Mouse (Mus musculus) olfactory bulb, adult 2 months (tissue): ENCODE measurements around the gene Spib.

Experiments used
- CTCF ChIP-seq: fragments of 200-500 bp; IDR thresholded peaks from 2 replicates; pipeline ENCODE4 v1.5.1; 2012; ENCODE audit warnings: low read depth, mild to moderate bottlenecking, low read length, moderate library complexity; ENCODE audit not compliant: insufficient read depth
- POLR2A ChIP-seq: fragments of 200-500 bp; IDR thresholded peaks from 2 replicates; pipeline ENCODE4 v1.6.1; 2012; ENCODE audit warnings: mild to moderate bottlenecking, low read depth, low read length, moderate library complexity; ENCODE audit not compliant: insufficient read depth

DNA sequence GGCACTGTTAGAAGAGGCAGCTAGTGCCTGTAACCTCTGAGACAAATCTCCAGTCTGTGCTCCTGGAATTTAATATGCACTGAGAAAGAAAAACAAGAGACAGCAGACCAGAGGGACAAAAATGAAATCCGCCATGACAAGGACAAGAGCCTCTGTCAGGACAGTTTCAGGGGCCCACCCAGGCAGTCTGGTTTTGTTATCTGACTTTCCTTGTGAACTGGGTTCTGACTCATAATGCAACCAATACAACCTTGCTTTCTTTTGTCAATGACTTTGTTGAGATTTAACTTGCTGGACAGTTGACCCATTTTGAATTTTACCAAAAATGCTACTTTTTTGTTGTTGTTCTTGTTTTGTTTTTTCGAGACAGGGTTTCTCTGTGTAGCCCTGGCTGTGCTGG is 25.8 kb upstream of the Spib start:
- no peak for TF ChIP-seq POLR2A
- no peak for TF ChIP-seq CTCF
